Mouse (Mus musculus): ENCODE data around the gene Pld6.

DNA sequence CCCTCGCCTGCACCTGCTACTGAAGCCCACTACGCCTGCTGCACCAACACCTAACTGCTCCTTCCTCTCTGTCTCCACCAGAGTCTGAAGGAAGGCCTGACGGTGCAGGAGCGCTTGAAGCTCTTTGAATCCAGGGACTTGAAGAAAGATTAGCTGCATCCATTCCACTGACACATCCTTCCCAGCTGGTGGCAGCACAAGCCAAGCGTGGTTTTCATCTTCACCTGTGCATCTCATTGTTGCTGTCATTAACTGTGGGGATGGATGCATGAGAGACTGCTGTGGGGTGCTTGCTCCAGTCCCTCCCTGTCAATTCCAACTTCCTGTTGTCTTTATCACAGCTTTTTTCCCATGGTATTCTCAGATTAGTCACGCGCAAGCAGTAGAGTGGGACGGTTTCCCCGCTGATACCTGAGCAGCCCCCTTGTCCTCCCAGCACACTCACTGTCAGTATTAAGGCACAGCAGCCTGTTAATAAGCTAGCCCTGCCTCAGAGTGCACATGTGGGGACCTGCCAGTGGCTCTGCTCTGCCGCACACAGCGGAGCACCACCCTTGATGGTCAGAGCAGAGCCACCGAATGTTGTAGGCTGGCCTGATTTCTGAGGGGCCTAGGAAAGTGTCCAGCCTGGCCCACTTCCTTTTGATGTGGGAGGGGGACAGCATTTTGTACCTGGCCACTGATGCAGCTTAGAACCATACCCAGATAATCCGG lies 11.9 kb downstream of the Pld6 start:
- TF ChIP-seq CTCF (IDR thresholded peaks at IDR 0.05; ENCODE audit: extremely low read depth, insufficient read length, insufficient replicate concordance, low read depth, low read length) (no peak), POLR2A (IDR thresholded peaks at IDR 0.05; ENCODE audit: low read depth, low read length) (no peak)

Measured in small intestine, adult 2 months (tissue).